Mouse (Mus musculus) kidney, adult 2 months (tissue): ENCODE data around the gene 5830473C10Rik. TPM values are rescaled to one million over a fixed set of nuclear protein-coding genes. Genes with fewer than 3 reads are reported as not detected.
"Not testable (repeated sequence)": the region's sequence is repeated elsewhere in the genome, so short reads cannot be mapped to it uniquely, and the experiment has no call there.

Experiments
- DNase-seq: peaks from one replicate; pipeline ENCODE4 v3.0.0; 2021
- H3K27ac ChIP-seq: fragments of 200-500 bp; 2 replicates; pipeline ENCODE4 v1.5.1; 2012; ENCODE audit warnings: low read depth, low read length, control low read depth, inconsistent platforms; ENCODE audit not compliant: insufficient read depth
- H3K27me3 ChIP-seq: fragments of 200-500 bp; replicated peaks from 2 replicates; pipeline ENCODE4 v1.6.1; 2012; ENCODE audit warnings: mild to moderate bottlenecking, moderate library complexity, low read length, inconsistent platforms; ENCODE audit not compliant: control insufficient read depth, insufficient read depth
- H3K36me3 ChIP-seq: fragments of 200-500 bp; 2 replicates; pipeline ENCODE4 v1.6.1; 2012; ENCODE audit warnings: mild to moderate bottlenecking, moderate library complexity, low read length, inconsistent platforms; ENCODE audit not compliant: control insufficient read depth, insufficient read depth
- H3K4me1 ChIP-seq: fragments of 200-500 bp; 2 replicates; pipeline ENCODE4 v1.6.1; 2011; ENCODE audit warnings: low read length; ENCODE audit not compliant: control insufficient read depth, insufficient read depth
- H3K4me3 ChIP-seq: fragments of 200-500 bp; 2 replicates; pipeline ENCODE4 v1.5.1; 2011; ENCODE audit warnings: mild to moderate bottlenecking, low read depth, low read length, control low read depth; ENCODE audit not compliant: insufficient read depth
- CTCF ChIP-seq: fragments of 200-500 bp; conservative IDR thresholded peaks from 2 replicates; pipeline ENCODE4 v1.5.1; 2011; ENCODE audit warnings: low read depth, mild to moderate bottlenecking, control low read depth, low read length, moderate library complexity, mixed read lengths; ENCODE audit not compliant: insufficient read depth, insufficient read length
- POLR2A ChIP-seq: fragments of 200-500 bp; IDR thresholded peaks from one replicate; pipeline ENCODE4 v1.6.1; 2011; ENCODE audit warnings: low read depth, low read length, control low read depth
- WGBS: fragments of 180-500 bp; shearing (Covaris S2); methylation state at CpG from one replicate; pipeline ENCODE4 v1.1.7; 2018; 5-methylcytosine and 5-hydroxymethylcytosine counted together
- polyA plus RNA-seq: library from polyadenylated mRNA; depleted of rRNA; stranded (reverse); fragments of >200 nt; gene quantifications from 2 replicates; pipeline ENCODE4 v1.2.3, GENCODE M21; 2012

The 5830473C10Rik gene
- polyA plus RNA-seq, 1 experiment = 1.2 TPM

DNA sequence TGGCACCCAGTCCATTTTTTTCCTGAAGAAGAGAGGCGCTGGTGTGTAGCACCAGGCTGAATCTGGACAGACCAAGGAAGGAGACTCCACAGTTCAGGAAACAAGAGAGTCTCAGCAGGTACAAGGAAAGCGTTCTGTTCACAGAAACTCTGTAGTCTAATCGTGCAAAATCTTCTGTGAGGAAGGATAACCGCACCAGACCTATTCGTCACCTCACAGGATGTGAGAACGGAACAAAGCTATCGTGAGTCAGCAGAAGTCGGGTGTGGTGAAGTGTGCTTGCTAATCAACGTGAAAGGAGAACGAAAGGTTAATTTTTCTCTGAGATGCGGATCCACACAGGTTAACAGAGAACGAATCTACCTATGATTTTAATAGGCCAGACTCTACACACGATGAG, 34.0 kb downstream of the 5830473C10Rik start:
- H3K36me3 ChIP-seq = no peaks in the 10 kb centered on the region
- 57% methylated on average over 13 of the region's 13 CpGs for WGBS
- H3K4me3 ChIP-seq = no peak overlapping the region
- no peaks in the 10 kb centered on the region for H3K27me3 ChIP-seq
- no peaks in the 10 kb centered on the region for H3K4me1 ChIP-seq
- H3K27ac ChIP-seq = no peak overlapping the region
- no peak for DNase-seq
- TF ChIP-seq POLR2A (no peak), CTCF (no peak)

DNA sequence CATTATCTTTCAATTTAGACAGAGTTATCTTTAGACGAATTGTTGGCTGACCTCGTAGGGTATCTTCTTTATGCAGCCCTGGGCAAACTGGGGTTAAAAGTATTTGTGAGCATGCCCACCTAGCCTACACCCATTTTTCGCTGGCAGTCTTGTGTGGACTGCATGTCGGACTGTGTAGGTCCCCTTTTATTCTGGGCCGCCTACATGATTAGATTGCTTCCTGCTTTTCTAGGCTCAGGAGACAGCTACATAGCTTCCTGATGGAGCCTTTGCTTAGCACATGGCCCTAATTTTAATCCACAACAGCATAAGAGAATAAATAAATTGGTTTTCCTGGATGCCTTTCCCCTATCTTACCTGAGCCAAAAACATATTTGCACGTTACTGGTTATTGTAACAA, 35.2 kb downstream of the 5830473C10Rik start:
- TF ChIP-seq POLR2A (no peak), CTCF (no peak)
- no peaks in the 10 kb centered on the region for H3K4me1 ChIP-seq
- no peaks in the 10 kb centered on the region for H3K27me3 ChIP-seq
- no peak overlapping the region for H3K4me3 ChIP-seq
- H3K27ac ChIP-seq = no peak overlapping the region
- no peak for DNase-seq
- 80% methylated on average over 6 of the region's 6 CpGs for WGBS
- no peaks in the 10 kb centered on the region for H3K36me3 ChIP-seq

DNA sequence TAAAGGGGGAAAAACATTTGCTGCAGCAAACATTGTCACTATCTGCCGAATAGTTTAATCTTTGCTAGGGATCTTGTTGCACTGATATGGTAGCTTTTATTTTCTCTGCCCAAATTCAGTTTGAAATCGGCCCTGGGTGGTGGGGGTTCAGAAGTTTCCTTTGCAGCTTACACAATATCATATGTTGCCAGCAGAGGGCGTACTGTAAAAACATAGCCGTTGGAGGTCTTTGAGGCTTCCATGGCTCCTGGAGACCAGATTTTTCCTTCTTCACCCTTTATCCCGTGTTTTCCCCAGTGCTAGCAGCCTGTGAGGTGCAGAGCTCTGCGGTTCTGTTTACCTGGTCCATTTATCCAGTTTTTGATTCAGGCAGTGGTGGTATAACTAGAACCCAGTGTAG, 40.6 kb downstream of the 5830473C10Rik start:
- H3K4me1 ChIP-seq = no peaks in the 10 kb centered on the region
- H3K36me3 ChIP-seq = no peaks in the 10 kb centered on the region; the same call in 1 of the 2 replicates
- H3K4me3 ChIP-seq = no peak overlapping the region
- TF ChIP-seq CTCF (peak; percentile 55), POLR2A (no peak)
- no peak overlapping the region for H3K27ac ChIP-seq
- no peaks in the 10 kb centered on the region for H3K27me3 ChIP-seq
- 17% methylated on average over 6 of the region's 6 CpGs for WGBS
- peak; percentile 55 for DNase-seq

DNA sequence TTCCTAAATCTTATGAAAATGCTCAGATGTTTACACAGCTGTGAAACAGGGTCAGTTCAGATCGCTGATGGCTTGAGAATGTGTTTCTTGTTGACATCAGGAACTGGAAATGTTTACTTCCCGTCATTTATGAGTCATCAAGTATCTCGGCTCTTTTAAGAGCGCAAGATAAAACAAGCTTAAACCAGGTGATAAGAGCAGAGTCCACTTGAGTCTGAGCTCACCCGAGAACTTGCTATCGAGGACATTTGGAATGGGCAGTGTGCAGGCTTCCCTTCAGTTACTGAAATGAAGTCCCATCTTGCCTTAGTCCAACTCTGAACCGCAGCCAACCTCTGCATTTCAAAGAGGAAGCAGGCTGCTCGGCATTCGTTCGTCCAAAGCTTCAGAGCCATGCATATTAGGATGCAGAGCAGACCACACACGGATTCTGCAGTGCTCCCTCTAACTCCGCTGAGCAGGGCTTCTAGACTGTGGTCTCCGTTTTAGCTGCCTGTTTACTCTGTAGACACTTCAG, 42.6 kb downstream of the 5830473C10Rik start:
- WGBS = 35% methylated on average over 13 of the region's 13 CpGs
- H3K36me3 ChIP-seq = no peaks in the 10 kb centered on the region; the same call in 1 of the 2 replicates
- H3K27ac ChIP-seq = peak overlapping the region; percentile 8; the same call in 1 of the 2 replicates
- no peak for DNase-seq
- no peaks in the 10 kb centered on the region for H3K4me1 ChIP-seq
- no peak for TF ChIP-seq POLR2A
- no peak for TF ChIP-seq CTCF
- H3K27me3 ChIP-seq = no peaks in the 10 kb centered on the region
- no peak overlapping the region for H3K4me3 ChIP-seq

DNA sequence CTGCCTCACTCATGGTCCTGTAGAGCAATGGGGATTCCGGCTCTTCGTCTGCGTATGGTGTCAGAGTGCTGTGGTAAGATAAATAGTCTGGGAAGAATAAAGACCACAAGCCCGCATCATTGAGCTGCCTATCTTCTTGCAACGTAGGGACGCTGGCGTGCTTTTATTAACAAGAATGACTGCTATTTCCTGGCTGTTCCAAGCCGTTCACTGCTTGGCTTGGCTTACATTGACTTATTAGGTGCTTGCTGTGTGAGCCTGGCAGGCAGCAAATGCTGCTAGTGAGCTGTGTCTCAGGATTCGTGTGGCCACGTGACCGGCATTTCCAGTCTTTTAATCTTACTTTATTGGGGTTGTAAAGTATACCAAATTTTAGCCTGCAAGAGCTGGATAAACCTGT, 48.0 kb downstream of the 5830473C10Rik start:
- Histone ChIP-seq H3K27ac (no peak overlapping the region), H3K4me3 (no peak overlapping the region), H3K27me3 (no peaks in the 10 kb centered on the region), H3K4me1 (no peaks in the 10 kb centered on the region), H3K36me3 (peaks cover 2% of the 10 kb centered on the region)
- WGBS = 53% methylated on average over 11 of the region's 11 CpGs
- DNase-seq = peak; percentile 34
- TF ChIP-seq POLR2A (no peak), CTCF (no peak)

DNA sequence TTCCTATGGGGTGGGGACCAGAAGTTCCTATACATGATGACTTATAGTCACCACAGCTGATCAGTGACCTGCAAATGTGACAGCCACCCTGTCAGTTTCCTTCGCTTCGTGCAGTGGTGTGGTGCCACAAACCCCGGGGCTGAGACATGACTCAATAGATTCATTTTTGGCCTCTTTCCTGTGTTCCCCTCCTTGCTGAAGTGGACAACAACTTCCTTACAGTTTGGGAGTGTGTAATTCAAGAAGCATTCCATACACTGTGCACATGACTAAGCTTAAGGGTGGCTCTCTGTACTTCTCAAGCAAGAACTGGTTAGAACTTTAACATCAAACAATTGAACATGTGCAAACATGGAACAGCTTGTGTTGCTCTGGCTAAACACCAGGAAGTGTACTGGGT, 50.5 kb downstream of the 5830473C10Rik start:
- H3K27ac ChIP-seq = no peak overlapping the region
- DNase-seq = no peak
- H3K36me3 ChIP-seq = peaks cover 2% of the 10 kb centered on the region
- no peaks in the 10 kb centered on the region for H3K27me3 ChIP-seq
- H3K4me3 ChIP-seq = no peak overlapping the region
- no peak for TF ChIP-seq CTCF
- no peak for TF ChIP-seq POLR2A
- 62% methylated on average over 3 of the region's 3 CpGs for WGBS
- no peaks in the 10 kb centered on the region for H3K4me1 ChIP-seq

DNA sequence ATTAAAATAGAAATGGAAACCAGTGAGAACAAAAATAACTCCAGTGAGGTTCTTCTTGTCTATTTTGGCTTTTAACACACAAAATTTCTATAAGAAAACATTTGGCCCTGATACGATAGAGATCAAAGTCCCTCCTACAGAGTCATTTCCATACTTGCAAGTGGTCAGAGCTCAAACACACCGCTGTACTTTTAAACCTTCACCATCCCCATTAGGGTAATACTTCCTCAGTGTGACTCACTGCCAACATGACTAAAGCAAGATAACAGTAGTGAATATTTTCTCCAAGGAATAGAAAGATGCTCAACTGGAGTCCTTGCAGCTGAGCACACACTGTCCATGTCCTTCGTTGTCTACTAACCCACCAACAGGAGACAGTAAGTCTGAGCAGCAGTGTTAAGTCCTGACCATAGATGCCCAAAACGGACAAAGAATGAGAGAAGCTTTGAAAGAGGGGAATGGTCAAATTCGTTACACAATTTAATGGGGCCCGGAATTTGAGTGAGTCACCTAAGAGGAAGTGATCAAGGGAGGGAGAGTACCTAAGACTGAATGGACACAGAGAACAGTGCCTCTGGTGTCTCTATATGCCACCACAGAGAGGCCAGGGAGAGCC, 51.2 kb downstream of the 5830473C10Rik start:
- DNase-seq = no peak
- Histone ChIP-seq H3K36me3 (peaks cover 2% of the 10 kb centered on the region), H3K4me3 (no peak overlapping the region), H3K27me3 (no peaks in the 10 kb centered on the region), H3K27ac (peak overlapping the region; percentile 16; the same call in 1 of the 2 replicates), H3K4me1 (no peaks in the 10 kb centered on the region)
- no peak for TF ChIP-seq CTCF
- TF ChIP-seq POLR2A = no peak
- WGBS = 73% methylated on average over 6 of the region's 6 CpGs

DNA sequence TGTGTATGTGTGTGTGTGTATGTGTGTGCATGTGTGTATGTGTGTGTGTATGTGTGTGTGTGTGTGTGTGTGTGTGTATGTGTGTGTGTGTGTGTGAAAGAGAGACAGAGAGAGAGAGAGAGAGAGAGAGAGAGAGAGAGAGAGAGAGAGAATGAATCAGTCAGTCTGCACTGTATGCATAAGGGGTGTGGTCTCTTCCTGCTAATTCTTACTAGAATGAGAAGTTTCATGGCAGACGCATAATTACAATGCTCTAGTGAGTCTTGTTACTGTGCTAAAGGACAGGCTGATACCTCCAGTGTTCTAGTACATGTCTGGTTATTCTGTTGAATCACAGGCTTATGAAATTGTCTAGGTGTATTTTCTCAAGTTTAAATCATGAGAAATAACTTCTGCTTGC, 51.8 kb downstream of the 5830473C10Rik start:
- H3K27me3 ChIP-seq, H3K27ac ChIP-seq: not testable (repeated sequence)
- WGBS = 68% methylated on average over 1 of the region's 1 CpGs

More for the DNA sequence above, 51.8 kb downstream of the 5830473C10Rik start:
- DNase-seq, H3K4me1 ChIP-seq, H3K4me3 ChIP-seq, H3K36me3 ChIP-seq: not testable (repeated sequence)
